Mouse (Mus musculus): ENCODE data around the gene Dnase1l3. TPM values are rescaled to one million over a fixed set of nuclear protein-coding genes. Genes with fewer than 3 reads are reported as not detected.

Gene Dnase1l3
- polyA plus RNA-seq, 1 experiment from 2014 or later: 0.29 TPM

GRCm38 (mm10) chr14:7943801-7944135 lies 50.6 kb downstream of the Dnase1l3 start:
- H3K36me3 ChIP-seq: peaks cover 84% of the 10 kb centered on the region
- H3K27ac ChIP-seq: no peak overlapping the region
- no peak overlapping the region for H3K4me2 ChIP-seq
- 0 out of 2 replicates have a peak, but pooled peaks cover 4% of the 10 kb centered on the region for H3K4me1 ChIP-seq
- no peaks in the 10 kb centered on the region for H3K27me3 ChIP-seq
- H3K4me3 ChIP-seq (replicated peaks): no peak overlapping the region
- no peak for ATAC-seq (replicated peaks; ENCODE audit: low FRiP score)
- H3K9ac ChIP-seq: no peak overlapping the region
- WGBS: 73% methylated on average over 3 of the region's 3 CpGs
- no peaks in the 10 kb centered on the region for H3K9me3 ChIP-seq (replicated peaks)

GRCm38 (mm10) chr14:7943101-7943800 lies 51.1 kb downstream of the Dnase1l3 start:
- Histone ChIP-seq H3K4me1 (0 out of 2 replicates have a peak, but pooled peaks cover 4% of the 10 kb centered on the region), H3K9ac (no peak overlapping the region), H3K9me3 (replicated peaks) (no peaks in the 10 kb centered on the region), H3K4me2 (no peak overlapping the region), H3K4me3 (replicated peaks) (no peak overlapping the region), H3K27ac (no peak overlapping the region), H3K36me3 (peaks cover 79% of the 10 kb centered on the region), H3K27me3 (no peaks in the 10 kb centered on the region)
- 63% methylated on average over 7 of the region's 7 CpGs for WGBS
- no peak for ATAC-seq (replicated peaks; ENCODE audit: low FRiP score)

DNA sequence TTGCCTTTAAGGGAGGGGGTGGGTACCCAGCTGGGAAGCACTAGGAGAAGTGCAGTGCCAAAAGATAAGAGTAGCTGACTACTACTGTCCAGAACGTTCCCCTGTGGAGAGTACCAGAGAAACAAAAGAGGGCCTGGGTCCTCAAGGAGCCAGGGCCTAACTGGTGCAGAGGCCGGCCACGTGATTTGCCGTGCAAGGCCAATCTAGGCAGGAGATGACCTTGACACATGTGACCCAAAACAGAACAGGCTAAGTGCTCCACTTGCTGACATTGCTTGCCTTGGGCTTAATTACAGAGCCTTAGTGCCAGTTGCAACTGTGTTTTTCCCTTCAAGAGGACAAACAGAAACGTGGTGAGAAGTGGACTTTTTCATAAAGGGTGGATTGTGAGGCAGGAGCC lies 53.0 kb downstream of the Dnase1l3 start:
- ATAC-seq (replicated peaks; ENCODE audit: low FRiP score): no peak
- Histone ChIP-seq H3K27me3 (no peaks in the 10 kb centered on the region), H3K4me2 (no peak overlapping the region), H3K9ac (no peak overlapping the region), H3K4me1 (0 out of 2 replicates have a peak, but pooled peaks cover 4% of the 10 kb centered on the region), H3K27ac (no peak overlapping the region), H3K9me3 (replicated peaks) (no peaks in the 10 kb centered on the region), H3K4me3 (replicated peaks) (no peak overlapping the region), H3K36me3 (peaks cover 72% of the 10 kb centered on the region)
- 81% methylated on average over 5 of the region's 5 CpGs for WGBS

DNA sequence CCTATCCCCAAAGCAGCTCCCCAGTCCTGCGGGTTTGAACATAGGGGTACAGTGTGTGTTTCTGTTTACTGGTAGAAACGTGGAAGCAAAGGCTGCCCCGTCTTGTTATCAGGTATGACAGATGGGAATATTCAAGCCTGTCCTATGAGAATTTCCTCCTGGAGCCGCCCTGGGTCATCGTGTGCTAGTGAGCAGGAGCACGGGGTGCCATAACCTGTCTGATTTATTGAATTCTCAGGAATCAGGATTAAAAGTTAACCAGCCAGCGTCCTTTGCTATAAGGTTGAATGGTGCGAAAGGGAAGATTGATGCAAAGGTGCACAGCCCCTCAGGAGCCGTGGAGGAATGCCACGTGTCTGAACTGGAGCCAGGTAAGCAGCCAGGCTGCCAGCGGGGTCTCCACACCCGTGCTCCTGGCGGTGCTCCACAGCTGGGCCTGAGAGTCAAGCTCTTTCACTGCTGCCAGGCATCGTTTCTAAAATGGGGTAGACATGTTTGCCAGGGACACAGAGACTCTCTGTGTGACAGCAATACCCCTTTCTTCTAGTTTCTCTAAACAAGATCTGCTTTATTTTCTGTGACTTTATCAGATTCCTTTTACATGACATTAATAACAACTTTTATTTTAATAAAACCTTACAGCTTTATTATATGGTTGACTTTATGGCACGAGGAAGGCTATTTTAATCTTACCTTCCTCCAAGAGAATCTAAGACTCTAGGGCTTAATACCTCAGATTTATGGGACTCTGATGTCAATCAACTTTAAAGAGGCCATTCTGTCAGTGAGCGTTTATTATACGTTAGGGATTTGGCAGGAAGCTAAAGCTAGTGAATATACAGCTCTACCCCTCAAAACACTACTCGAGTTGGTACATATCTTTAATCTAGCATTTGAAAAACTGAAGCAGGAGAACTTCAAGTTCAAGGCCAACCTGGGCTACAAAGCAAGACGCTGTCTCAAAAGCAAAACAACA lies 55.3 kb downstream of the Dnase1l3 start:
- no peak for ATAC-seq (replicated peaks; ENCODE audit: low FRiP score)
- H3K36me3 ChIP-seq: peaks cover 72% of the 10 kb centered on the region

DNA sequence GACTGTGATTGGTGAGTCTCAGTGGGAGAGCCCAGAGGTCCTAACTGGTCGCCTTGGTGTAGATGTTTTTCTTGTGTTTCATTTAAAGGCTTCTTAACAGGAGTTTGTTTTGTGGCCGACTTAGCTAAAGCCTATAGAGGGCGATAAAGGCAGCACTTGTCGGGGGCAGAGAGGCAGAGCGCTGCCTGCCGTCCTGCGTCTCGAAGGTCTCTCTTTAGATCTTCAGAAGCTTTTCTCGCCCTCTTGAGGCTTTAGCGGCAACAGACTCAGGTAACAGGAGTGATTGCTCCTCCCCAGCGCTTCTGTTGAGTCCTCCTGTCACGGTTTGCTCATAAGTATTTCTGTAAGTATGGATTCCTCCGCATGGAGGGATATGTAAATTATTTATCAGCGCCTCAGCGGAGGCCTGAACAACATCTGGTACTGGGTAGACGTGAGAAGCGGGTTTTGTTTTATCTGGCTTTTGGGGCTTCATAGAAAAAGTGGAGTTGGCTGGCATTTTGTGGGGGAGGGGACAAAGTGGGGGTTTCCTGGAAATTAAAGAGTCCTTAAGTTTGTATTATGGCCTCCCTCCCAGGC lies 57.2 kb downstream of the Dnase1l3 start:
- peaks cover 75% of the 10 kb centered on the region for H3K36me3 ChIP-seq

More for the DNA sequence above, 55.3 kb downstream of the Dnase1l3 start:
- Histone ChIP-seq H3K4me1 (0 out of 2 replicates have a peak, but pooled peaks cover under 1% of the 10 kb centered on the region), H3K4me2 (no peak overlapping the region), H3K27me3 (no peaks in the 10 kb centered on the region), H3K27ac (no peak overlapping the region), H3K4me3 (replicated peaks) (no peak overlapping the region), H3K9me3 (replicated peaks) (no peaks in the 10 kb centered on the region), H3K9ac (no peak overlapping the region)
- WGBS: 72% methylated on average over 19 of the region's 19 CpGs

DNA sequence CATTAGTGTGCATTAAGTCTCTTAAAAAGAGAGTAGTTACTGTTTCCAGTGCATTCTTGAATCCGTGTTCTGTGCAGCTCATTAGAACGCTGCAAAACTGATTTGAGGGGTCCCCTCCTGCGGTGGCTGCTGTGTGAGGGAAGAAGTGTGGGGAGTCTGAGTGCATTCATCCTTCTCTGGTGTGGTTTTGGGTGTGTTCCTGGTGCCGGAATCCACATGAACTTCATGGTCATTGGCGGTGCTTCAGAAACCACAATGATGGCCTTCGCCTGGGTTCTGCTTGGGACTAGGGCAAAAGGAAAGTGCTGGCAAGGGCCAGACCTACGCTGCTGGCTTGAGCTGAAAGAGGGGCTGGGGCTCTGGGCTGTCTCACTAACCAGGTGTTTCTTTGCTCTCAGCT lies 60.2 kb downstream of the Dnase1l3 start:
- ATAC-seq (replicated peaks; ENCODE audit: low FRiP score): no peak
- H3K27me3 ChIP-seq: no peaks in the 10 kb centered on the region
- H3K4me1 ChIP-seq: no peaks in the 10 kb centered on the region
- no peak overlapping the region for H3K4me2 ChIP-seq
- WGBS: 90% methylated on average over 7 of the region's 7 CpGs
- H3K9me3 ChIP-seq (replicated peaks): no peaks in the 10 kb centered on the region
- H3K4me3 ChIP-seq (replicated peaks): no peak overlapping the region
- H3K36me3 ChIP-seq: peaks cover 75% of the 10 kb centered on the region
- H3K27ac ChIP-seq: no peak overlapping the region
- no peak overlapping the region for H3K9ac ChIP-seq

More for the DNA sequence above, 57.2 kb downstream of the Dnase1l3 start:
- no peaks in the 10 kb centered on the region for H3K9me3 ChIP-seq (replicated peaks)
- no peak overlapping the region for H3K4me2 ChIP-seq
- ATAC-seq (replicated peaks; ENCODE audit: low FRiP score): peak; percentile 70; the same call in 1 of the 2 replicates
- H3K9ac ChIP-seq: no peak overlapping the region
- no peak overlapping the region; the same call in 1 of the 2 replicates for H3K27ac ChIP-seq
- H3K4me1 ChIP-seq: no peaks in the 10 kb centered on the region
- WGBS: 27% methylated on average over 17 of the region's 17 CpGs
- no peaks in the 10 kb centered on the region for H3K27me3 ChIP-seq
- H3K4me3 ChIP-seq (replicated peaks): no peak overlapping the region

- H3K4me2 ChIP-seq: no peak overlapping the region
- peaks cover 90% of the 10 kb centered on the region for H3K36me3 ChIP-seq
- H3K4me1 ChIP-seq: no peaks in the 10 kb centered on the region
- H3K9ac ChIP-seq: no peak overlapping the region
- no peaks in the 10 kb centered on the region for H3K9me3 ChIP-seq (replicated peaks)
- no peaks in the 10 kb centered on the region for H3K27me3 ChIP-seq
- H3K4me3 ChIP-seq (replicated peaks): no peak overlapping the region
- no peak overlapping the region for H3K27ac ChIP-seq
- ATAC-seq (replicated peaks; ENCODE audit: low FRiP score): no peak
- WGBS: 91% methylated on average over 4 of the region's 4 CpGs
These were observed 62.2 kb downstream of the Dnase1l3 start for GRCm38 (mm10) chr14:7932151-7932550.

GRCm38 (mm10) chr14:7929029-7929428 lies 65.3 kb downstream of the Dnase1l3 start:
- H3K9ac ChIP-seq: no peak overlapping the region
- no peaks in the 10 kb centered on the region for H3K27me3 ChIP-seq
- 86% methylated on average over 7 of the region's 7 CpGs for WGBS
- no peak overlapping the region for H3K4me2 ChIP-seq
- no peaks in the 10 kb centered on the region for H3K9me3 ChIP-seq (replicated peaks)
- no peaks in the 10 kb centered on the region for H3K4me1 ChIP-seq
- peaks cover 91% of the 10 kb centered on the region for H3K36me3 ChIP-seq
- no peak for ATAC-seq (replicated peaks; ENCODE audit: low FRiP score)
- H3K4me3 ChIP-seq (replicated peaks): no peak overlapping the region
- H3K27ac ChIP-seq: no peak overlapping the region

DNA sequence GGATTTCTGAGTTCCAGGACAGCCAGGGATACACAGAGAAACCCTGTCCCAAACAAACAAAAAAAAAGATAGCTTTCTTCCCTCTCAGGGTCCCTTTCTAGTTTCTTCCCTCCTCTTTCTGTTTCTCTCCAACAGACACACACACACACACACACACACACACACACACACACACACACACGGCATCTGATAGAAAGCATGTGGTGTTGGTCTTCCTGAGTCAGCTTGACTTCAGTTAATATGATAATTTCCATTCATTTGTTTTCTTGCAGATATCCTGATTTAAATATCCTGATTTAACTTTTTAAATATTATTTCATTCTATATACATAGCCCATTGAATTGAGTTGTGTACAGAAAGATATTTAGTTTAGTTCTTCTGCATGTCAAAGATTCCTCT lies 66.0 kb downstream of the Dnase1l3 start:
- ATAC-seq (replicated peaks; ENCODE audit: low FRiP score): no peak
- WGBS: 80% methylated on average over 1 of the region's 1 CpGs
- no peak overlapping the region for H3K4me3 ChIP-seq (replicated peaks)
- no peak overlapping the region for H3K4me2 ChIP-seq
- no peak overlapping the region for H3K27ac ChIP-seq
- no peak overlapping the region for H3K9ac ChIP-seq
- H3K36me3 ChIP-seq: peaks cover 91% of the 10 kb centered on the region
- H3K27me3 ChIP-seq: no peaks in the 10 kb centered on the region
- H3K9me3 ChIP-seq (replicated peaks): no peaks in the 10 kb centered on the region
- H3K4me1 ChIP-seq: no peaks in the 10 kb centered on the region

GRCm38 (mm10) chr14:7923635-7924034 lies 70.7 kb downstream of the Dnase1l3 start:
- no peaks in the 10 kb centered on the region for H3K27me3 ChIP-seq
- no peak overlapping the region for H3K4me2 ChIP-seq
- H3K9ac ChIP-seq: no peak overlapping the region
- no peak for ATAC-seq (replicated peaks; ENCODE audit: low FRiP score)
- no peak overlapping the region for H3K4me3 ChIP-seq (replicated peaks)
- H3K9me3 ChIP-seq (replicated peaks): no peaks in the 10 kb centered on the region
- no peak overlapping the region for H3K27ac ChIP-seq
- peaks cover 85% of the 10 kb centered on the region for H3K36me3 ChIP-seq
- 0 out of 2 replicates have a peak, but pooled peaks cover 13% of the 10 kb centered on the region for H3K4me1 ChIP-seq

DNA sequence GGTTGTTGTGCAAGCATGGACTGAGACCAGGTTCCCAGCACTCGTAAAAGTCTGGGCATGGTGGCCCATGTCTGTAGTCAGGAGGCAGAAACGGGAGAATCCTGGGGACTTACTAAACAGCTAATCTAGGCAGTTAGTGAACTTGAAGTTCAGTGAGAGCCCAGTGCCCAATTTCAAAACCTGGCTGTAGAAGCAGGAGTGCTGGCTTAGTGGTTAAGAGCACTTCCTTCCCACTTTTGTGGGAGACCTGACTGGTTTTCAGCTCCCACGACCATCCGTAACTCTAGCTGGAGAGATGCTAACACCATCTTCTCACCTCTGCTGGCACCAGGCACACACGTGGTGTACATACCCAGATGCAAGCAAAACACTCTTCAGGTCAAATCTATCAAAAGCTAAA lies 72.9 kb downstream of the Dnase1l3 start:
- no peak overlapping the region for H3K9ac ChIP-seq
- H3K27ac ChIP-seq: no peak overlapping the region
- H3K36me3 ChIP-seq: peaks cover 89% of the 10 kb centered on the region
- H3K4me3 ChIP-seq (replicated peaks): no peak overlapping the region
- H3K27me3 ChIP-seq: no peaks in the 10 kb centered on the region
- no peak overlapping the region for H3K4me2 ChIP-seq
- no peak for ATAC-seq (replicated peaks; ENCODE audit: low FRiP score)
- 87% methylated on average over 5 of the region's 5 CpGs for WGBS
- H3K4me1 ChIP-seq: 0 out of 2 replicates have a peak, but pooled peaks cover 13% of the 10 kb centered on the region
- no peaks in the 10 kb centered on the region for H3K9me3 ChIP-seq (replicated peaks)

GRCm38 (mm10) chr14:7919921-7920320 lies 74.5 kb downstream of the Dnase1l3 start:
- Histone ChIP-seq H3K27ac (no peak overlapping the region), H3K9me3 (replicated peaks) (no peaks in the 10 kb centered on the region)
- 51% methylated on average over 4 of the region's 4 CpGs for WGBS

More at GRCm38 (mm10) chr14:7919921-7920320, 74.5 kb downstream of the Dnase1l3 start:
- ATAC-seq (replicated peaks; ENCODE audit: low FRiP score): peak; percentile 79
- Histone ChIP-seq H3K4me1 (0 out of 2 replicates have a peak, but pooled peaks cover 13% of the 10 kb centered on the region), H3K9ac (no peak overlapping the region), H3K36me3 (peaks cover 91% of the 10 kb centered on the region), H3K27me3 (no peaks in the 10 kb centered on the region), H3K4me3 (replicated peaks) (no peak overlapping the region), H3K4me2 (no peak overlapping the region)

Data from kidney, embryonic 15.5 days (tissue).